20 mouse cellular contexts compared by ENCODE assay signal in genomic region chr9:57963249-57963997, GRCm38 (mm10). TPM values are rescaled to one million over a fixed set of nuclear protein-coding genes. Genes with fewer than 3 reads are reported as not detected.
"Had no signal": no experiment of that assay in that cellular context is flagged by ENCODE, and none has a peak within 500 bp of the region (broad histone marks: within the 10 kb centered on the region; RNA-seq: fewer than 3 reads in every experiment).

No protein-coding gene starts in this region.

- H3K4me2 ChIP-seq: liver, embryonic 13.5 days; lung, embryonic 14.5 days; neural tube, embryonic 12.5 days; neural tube, embryonic 15.5 days had no signal

- H3K4me1 ChIP-seq: neural tube, embryonic 12.5 days; neural tube, embryonic 15.5 days had no signal

- DNase-seq: kidney, adult 2 months; kidney, postnatal 25 days; liver, embryonic 13.5 days; lung, embryonic 14.5 days; lung, postnatal 10 days; lung, postnatal 36 days; midbrain, embryonic 14.5 days; right cerebral cortex, adult 18-20 months; right cerebral cortex, postnatal 14 days; right cerebral cortex, postnatal 4 days; thymus, adult 2 months; thymus, postnatal 14 days; thymus, postnatal 4 days had no signal

- H3K9me3 ChIP-seq: liver, embryonic 13.5 days; megakaryocyte, embryonic 14.5 days; midbrain, embryonic 10.5 days; neural tube, embryonic 12.5 days; neural tube, embryonic 15.5 days had no signal

- H3K36me3 ChIP-seq: liver, embryonic 13.5 days had no signal

- H3K27ac ChIP-seq: kidney, postnatal 0 days; liver, embryonic 13.5 days; neural tube, embryonic 12.5 days; neural tube, embryonic 15.5 days; stomach, postnatal 0 days had no signal

- H3K4me3 ChIP-seq: liver, embryonic 13.5 days; megakaryocyte, embryonic 14.5 days; midbrain, embryonic 10.5 days; neural tube, embryonic 12.5 days; neural tube, embryonic 15.5 days had no signal

- H3K27me3 ChIP-seq: neural tube, embryonic 12.5 days; neural tube, embryonic 15.5 days had no signal

- H3K9ac ChIP-seq: liver, embryonic 13.5 days; lung, embryonic 14.5 days; neural tube, embryonic 12.5 days; neural tube, embryonic 15.5 days had no signal

RNA-seq across cellular contexts. Expression of gene Sema7a, which starts 23.5 kb away (rescaled TPM):
- polyA plus RNA-seq: liver, embryonic 13.5 days had no signal

RNA-seq across cellular contexts. Expression of gene Cyp11a1, which starts 42.8 kb away (rescaled TPM):
- total RNA-seq: liver, adult 2 months had no signal
- polyA plus RNA-seq: liver, adult 2 months; neural tube, embryonic 12.5 days had no signal
